Mouse (Mus musculus) adrenal gland, adult 2 months (tissue): Measurements from ENCODE around the gene BC051142. TPM values are rescaled to one million over a fixed set of nuclear protein-coding genes. Genes with fewer than 3 reads are reported as not detected.
"Not testable (repeated sequence)": the region's sequence is repeated elsewhere in the genome, so short reads cannot be mapped to it uniquely, and the experiment has no call there.

ENCODE experiments used
- DNase-seq: peaks from one replicate; pipeline ENCODE4 v3.0.0; 2021
- polyA plus RNA-seq: library from polyadenylated mRNA; depleted of rRNA; stranded (reverse); fragments of >200 nt; gene quantifications from 2 replicates; pipeline ENCODE4 v1.2.3, GENCODE M21; 2012
- total RNA-seq, 2 experiments: library from RNA; stranded (reverse); gene quantifications; 2 replicates each; pipeline ENCODE4 v1.2.3; 2021

Gene BC051142
- total and polyA plus RNA-seq, 3 experiments = 0.74 to 2.5 (median 2.1) TPM

- peak; percentile 68 for DNase-seq
Observed at GRCm38 (mm10) chr17:34398058-34398710, 436 bp upstream of the BC051142 start.

- no peak for DNase-seq
Observed at GRCm38 (mm10) chr17:34399394-34399715, 735 bp downstream of the BC051142 start.

- DNase-seq = peak; percentile 70
Observed at GRCm38 (mm10) chr17:34411117-34411516, 12.5 kb downstream of the BC051142 start.

- DNase-seq = no peak
Observed at GRCm38 (mm10) chr17:34420014-34420413, 21.4 kb downstream of the BC051142 start.

GRCm38 (mm10) chr17:34427597-34427996 is 29.0 kb downstream of the BC051142 start:
- peak; percentile 42 for DNase-seq

GRCm38 (mm10) chr17:34437120-34437519 is 38.5 kb downstream of the BC051142 start:
- DNase-seq = no peak

GRCm38 (mm10) chr17:34437606-34438005 is 39.0 kb downstream of the BC051142 start:
- DNase-seq = no peak

- DNase-seq = no peak
Observed at GRCm38 (mm10) chr17:34438588-34438987, 40.0 kb downstream of the BC051142 start.

GRCm38 (mm10) chr17:34439795-34440194 is 41.2 kb downstream of the BC051142 start:
- no peak for DNase-seq

GRCm38 (mm10) chr17:34441990-34442389 is 43.4 kb downstream of the BC051142 start:
- no peak for DNase-seq

- no peak for DNase-seq
Observed at GRCm38 (mm10) chr17:34448473-34449041, 49.9 kb downstream of the BC051142 start.

GRCm38 (mm10) chr17:34457668-34458067 is 59.0 kb downstream of the BC051142 start:
- DNase-seq = no peak

- DNase-seq = no peak
Observed at GRCm38 (mm10) chr17:34459255-34459654, 60.6 kb downstream of the BC051142 start.

GRCm38 (mm10) chr17:34465906-34466305 is 67.3 kb downstream of the BC051142 start:
- DNase-seq = not testable (repeated sequence)

GRCm38 (mm10) chr17:34470491-34470890 is 71.9 kb downstream of the BC051142 start:
- no peak for DNase-seq

GRCm38 (mm10) chr17:34475060-34475459 is 76.4 kb downstream of the BC051142 start:
- no peak for DNase-seq

- DNase-seq = no peak
Observed at GRCm38 (mm10) chr17:34476427-34476826, 77.8 kb downstream of the BC051142 start.

- DNase-seq = not testable (repeated sequence)
Observed at GRCm38 (mm10) chr17:34477238-34478013, 78.8 kb downstream of the BC051142 start, which contains the start of gene Btnl4. Gene Btnl4, minus strand, starts transcription at chr17:34477318.

- DNase-seq = no peak
Observed at GRCm38 (mm10) chr17:34492796-34493195, 94.2 kb downstream of the BC051142 start.

- DNase-seq = not testable (repeated sequence)
Observed at GRCm38 (mm10) chr17:34495156-34495555, 96.5 kb downstream of the BC051142 start.

- DNase-seq = no peak
Observed at GRCm38 (mm10) chr17:34496539-34496938, 97.9 kb downstream of the BC051142 start.

GRCm38 (mm10) chr17:34497319-34497718 is 98.7 kb downstream of the BC051142 start:
- DNase-seq = not testable (repeated sequence)

GRCm38 (mm10) chr17:34497726-34498125 is 99.1 kb downstream of the BC051142 start:
- not testable (repeated sequence) for DNase-seq
